Mouse (Mus musculus): Measurements from ENCODE around the gene Cerk.

Gene Cerk

GRCm38 (mm10) chr15:86159719-86160118 is 26.2 kb downstream of the Cerk start:
- DNase-seq: no peak

- no peak for DNase-seq
Measured at GRCm38 (mm10) chr15:86159093-86159492, 26.8 kb downstream of the Cerk start.

DNA sequence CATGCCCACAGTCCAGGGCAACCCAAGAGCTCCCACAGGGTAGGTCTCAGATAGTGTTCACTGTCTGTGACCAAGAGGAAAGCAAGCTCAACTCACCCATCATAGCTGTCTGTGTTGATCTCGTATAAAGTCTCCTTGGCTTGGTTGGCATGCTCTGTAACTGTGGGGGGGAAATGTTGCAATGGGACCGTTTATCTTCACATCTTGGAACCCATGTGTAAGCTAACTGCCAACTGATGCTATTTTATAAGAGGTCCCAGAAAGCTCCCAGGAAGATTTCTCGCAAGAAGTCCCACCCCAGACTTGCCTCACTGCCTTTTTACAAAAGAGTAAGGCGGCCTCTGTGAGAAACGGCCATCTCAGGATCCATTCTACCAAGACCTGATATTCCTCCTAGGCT is 29.4 kb downstream of the Cerk start:
- no peak for DNase-seq

GRCm38 (mm10) chr15:86153481-86153960 is 32.4 kb downstream of the Cerk start:
- no peak for DNase-seq

- no peak for DNase-seq
Measured at GRCm38 (mm10) chr15:86150593-86150992, 35.3 kb downstream of the Cerk start.

DNA sequence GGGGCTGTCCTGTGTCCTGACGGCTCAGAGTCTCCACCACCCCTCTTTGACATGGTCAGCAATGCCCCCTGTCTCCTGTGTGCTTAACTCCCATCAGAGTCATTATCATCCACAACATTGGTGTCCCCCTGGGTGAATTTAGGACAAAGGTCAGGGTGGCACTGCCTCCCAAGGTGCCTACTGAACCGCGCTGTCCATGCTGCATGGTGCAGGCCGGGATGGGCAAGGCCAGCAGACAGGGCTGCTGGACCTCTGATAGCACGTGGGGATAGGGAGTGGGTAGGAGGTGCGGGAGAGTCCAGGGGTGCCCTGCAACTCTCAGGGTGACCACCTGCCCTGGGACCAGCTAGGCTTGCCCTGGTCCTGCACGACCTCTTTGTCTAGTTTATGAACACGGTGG is 39.0 kb downstream of the Cerk start:
- no peak for DNase-seq

DNA sequence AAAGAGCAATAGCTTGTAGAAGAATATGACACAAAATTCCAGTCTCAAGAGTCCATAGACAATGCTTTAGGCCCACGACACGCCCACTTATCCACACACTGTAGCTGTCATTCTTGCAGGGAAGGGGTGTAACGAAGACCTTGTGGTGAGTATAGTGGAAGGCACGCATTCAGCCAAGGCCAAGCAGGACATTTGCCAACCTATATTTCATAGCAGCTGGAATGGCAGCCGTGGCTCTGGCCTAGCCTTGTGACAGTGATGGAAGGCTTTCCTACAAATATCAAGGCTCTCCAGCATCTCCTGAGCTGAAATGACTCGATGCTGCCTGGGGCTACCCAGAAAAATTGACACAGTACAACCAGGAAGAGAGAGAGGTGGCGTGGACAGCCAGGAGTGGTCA is 40.9 kb downstream of the Cerk start:
- DNase-seq: no peak

- DNase-seq: no peak
Measured at GRCm38 (mm10) chr15:86144577-86144976, 41.4 kb downstream of the Cerk start.

GRCm38 (mm10) chr15:86140323-86140722 is 45.6 kb downstream of the Cerk start:
- peak; percentile 75 for DNase-seq

GRCm38 (mm10) chr15:86137638-86138037 is 48.3 kb downstream of the Cerk start:
- DNase-seq: peak; percentile 57

DNA sequence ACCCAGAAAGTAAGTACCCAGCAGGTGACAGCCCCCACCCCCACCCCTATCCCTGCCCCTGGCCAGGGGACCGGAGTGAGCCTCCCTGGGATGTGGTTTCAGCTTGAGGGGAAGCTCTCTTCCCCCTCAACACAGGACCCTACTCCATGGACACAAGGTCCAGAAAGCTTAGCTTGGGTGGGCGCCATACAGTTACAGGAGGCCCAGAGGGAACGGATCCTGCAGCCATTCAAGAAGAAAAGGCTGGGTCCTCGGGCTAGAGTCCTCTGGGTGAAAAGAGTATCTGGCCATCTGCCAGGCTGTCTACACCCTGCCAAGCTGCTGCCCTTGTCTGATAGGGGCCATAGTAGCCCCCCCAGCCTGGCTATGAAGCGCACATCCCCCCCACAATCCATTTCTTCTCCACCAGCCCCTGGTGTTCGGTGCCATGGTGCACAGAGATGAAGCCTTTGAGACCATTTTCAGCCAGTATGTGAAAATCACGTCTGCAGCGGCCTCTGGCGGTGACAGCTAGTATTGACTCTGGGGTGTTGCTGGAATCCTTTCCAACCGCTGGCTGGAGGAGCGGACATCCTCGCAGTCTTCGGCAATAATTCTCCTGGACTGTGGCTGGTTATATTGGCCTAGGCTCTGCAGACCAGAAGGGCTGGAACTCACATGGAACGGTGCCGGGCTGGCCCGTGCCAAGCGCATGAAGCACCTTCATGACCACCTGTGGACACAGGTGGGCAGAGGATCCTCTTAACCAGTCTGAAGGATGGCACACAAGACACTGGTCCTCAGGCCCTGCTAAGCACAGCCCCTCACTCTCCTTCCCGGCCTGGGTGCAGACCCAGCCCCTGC is 50.8 kb downstream of the Cerk start:
- DNase-seq: peak; percentile 87

DNA sequence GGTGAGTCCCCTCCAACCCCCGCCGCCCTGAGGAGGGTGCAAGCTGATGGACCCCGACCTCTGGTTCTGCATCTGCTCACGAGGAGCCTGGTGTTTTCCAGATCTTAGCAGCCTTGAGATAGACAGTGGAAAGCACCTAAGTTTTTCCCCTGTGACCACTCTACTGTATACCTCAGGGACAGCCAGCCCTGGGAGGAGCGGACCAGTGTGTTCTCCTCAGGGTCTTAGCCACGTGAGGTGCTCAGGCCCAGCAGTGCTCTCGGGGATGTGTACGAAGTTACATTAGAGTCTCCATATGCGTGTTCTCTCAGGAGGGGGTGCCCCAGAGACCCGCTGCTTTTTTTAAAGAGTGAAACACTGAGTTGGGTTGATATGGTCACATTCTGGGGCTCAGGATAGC is 55.3 kb downstream of the Cerk start:
- DNase-seq: no peak

DNA sequence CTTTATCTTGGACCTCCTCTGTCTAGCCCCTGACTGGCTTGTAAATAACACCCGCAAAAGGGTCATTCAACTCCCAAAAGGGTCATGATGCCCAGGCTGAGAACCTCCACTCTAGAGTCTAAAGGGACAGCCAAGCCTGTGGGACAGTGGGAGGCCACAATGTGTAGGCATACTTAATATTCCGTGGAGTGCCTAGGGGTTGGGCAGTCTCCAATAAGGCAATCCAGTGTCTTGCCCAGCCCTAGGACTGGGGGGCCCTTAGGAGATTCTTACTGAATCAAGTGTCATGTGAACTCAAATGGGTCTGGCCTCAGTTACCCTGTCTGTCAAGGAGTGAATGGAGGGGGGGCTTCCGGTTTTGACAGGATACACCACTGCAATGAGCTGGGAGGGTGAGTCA is 56.9 kb downstream of the Cerk start:
- DNase-seq: no peak

DNA sequence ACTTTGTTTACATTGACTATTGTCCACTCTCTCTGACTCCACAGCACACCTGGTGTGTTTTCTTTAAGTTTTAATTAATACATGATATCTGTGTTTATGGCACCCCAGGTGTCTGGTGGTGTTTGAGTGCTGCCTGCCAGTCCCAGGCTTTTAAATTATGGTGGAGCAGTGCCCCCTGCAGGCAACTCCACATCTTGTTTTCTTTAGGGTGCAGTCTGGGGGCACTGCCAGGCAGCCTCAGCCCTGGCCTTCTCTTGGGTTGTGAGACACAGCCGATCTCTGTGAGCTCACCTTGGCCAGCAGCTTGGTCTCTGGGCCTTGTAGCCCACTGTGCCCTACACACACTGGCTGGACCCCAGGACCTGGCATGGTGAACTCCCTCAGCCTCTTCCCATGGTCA is 61.6 kb downstream of the Cerk start:
- DNase-seq: peak; percentile 78

- DNase-seq: no peak
Measured at GRCm38 (mm10) chr15:86123409-86123808, 62.5 kb downstream of the Cerk start.

DNA sequence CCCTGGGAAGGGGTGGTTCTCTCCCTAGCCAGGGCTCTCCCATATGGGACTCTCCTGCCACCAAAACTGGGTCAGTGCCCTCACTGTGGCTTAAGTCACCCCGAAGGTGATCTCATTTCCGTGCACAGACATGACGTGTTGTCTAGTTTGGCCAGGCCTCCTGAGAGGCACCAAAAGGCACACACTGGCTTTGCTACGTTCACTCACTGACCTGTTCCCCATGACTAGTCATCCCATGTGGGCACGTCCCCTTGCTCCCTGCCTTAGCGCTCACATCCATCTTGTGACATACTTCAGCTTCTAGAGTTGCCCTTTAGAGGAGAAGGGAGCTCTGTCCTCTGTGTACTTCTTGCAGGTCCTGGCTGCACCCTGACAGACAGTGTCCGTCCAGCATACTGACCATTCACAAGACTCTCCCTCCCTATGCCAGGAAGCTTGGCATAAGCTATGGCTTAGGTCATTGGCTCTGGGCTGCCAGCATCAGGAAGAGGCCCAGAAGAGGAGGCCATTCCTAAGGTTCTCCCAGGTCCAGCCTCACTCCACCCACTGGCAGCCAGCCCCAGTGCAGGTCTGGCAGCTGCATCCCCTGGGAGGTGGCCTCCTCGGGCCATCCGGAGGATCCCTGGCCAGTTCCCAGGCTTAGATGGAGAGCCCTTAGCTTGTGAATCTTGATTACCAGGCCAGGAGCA is 63.5 kb downstream of the Cerk start:
- DNase-seq: no peak

DNA sequence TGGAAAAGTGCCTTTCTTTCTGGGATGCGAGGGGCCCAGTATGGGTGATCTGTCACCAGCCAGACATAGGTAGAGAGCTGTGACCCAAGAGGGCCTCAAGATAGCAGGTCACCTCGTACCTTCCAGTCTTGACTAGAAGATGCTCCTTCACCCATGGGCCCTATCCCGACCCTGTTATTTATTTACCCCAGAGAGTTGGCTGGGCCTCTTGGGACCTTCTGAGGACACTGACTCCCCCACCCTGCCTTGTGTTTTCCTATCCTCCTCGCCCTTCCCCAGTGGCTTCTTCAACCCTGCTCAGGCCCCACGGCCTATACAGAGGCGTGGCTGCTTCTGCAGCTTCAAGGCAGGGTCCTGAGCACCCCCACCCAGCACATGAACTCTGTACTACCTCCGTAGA is 66.8 kb downstream of the Cerk start:
- no peak for DNase-seq

DNA sequence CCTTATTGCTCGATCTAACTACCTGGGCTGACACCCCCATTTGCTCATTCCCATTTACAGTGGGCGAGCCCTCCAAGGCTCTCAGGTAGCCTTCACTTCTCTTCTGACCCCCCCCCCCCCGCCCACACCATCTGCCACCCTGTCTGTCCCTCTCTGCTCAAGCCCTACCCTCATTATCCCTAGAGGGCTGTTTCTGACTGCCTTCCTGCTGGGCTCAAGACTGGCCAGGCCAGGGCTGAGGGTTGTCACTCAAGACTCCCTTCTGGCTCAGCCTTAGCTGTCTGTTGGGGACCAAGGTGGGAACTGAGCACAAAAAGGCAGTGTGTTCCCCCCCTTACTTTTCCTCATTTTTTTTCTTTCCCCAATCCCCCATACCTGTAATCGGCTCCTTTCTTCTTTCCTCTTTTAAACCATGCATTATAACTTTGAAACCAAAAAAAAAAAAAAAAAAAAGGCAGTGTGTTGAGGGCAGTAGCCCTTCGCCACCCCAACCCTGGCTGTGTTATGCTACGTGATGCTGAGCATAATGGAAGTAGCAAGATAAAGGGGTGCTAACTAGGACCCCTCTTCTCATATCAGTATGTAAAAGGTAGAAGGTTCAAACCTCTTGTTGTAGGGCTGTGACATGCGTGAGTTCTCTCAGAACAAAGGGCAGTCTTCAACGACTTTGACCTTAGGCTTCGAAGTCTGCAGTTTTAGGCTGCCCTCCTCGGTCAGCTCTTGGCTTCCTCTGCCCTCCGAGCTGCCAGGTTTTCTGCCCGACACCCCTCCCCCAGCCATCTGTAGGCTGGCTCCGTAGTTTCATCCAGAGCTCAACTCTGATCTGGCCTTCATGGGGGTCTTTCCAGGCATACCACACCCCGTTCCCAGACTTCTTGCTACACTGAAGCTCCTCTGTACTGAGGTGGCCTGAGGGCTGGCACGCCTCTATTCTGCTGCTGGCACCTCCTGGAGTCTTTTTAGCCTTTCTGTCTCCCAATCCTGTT is 68.5 kb downstream of the Cerk start:
- no peak for DNase-seq

GRCm38 (mm10) chr15:86116421-86116820 is 69.5 kb downstream of the Cerk start:
- DNase-seq: no peak

DNA sequence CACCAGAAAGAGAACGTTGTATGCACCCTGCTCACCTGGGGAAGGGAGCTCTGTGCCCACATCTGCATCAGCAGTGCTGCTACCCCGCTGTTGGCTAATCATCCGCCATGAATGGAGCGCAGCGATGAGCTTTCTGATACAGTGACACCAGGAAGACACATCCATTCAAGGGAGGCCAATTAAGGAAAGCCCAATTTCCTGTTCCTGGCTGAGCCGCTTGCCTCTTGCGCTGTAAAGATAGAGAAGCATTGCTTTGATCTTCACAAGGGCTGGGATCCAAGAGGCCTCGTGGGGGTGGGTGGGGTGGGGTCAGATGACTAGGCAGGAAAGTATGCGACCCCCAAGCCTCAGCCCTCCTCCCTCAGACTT is 72.6 kb downstream of the Cerk start:
- DNase-seq: no peak

- DNase-seq: no peak
Measured at GRCm38 (mm10) chr15:86112707-86113341, 73.1 kb downstream of the Cerk start.

- no peak for DNase-seq
Measured at GRCm38 (mm10) chr15:86110361-86111103, 75.4 kb downstream of the Cerk start.
